Mouse (Mus musculus) adrenal gland, postnatal 36 days (tissue): ENCODE measurements around the gene Gm10271. TPM values are rescaled to one million over a fixed set of nuclear protein-coding genes. Genes with fewer than 3 reads are reported as not detected.

ENCODE experiments used
- total RNA-seq, 2 experiments: library from RNA; stranded (reverse); gene quantifications; 2 replicates each; pipeline ENCODE4 v1.2.3; 2021

Gm10271 gene
- total RNA-seq, 2 experiments from 2014 or later: not detected

Other genes starting within 250 kb of the Gm10271 start
- gene Myrfl, start 75.7 kb downstream of the Gm10271 start, total RNA-seq: under 1 TPM in 1 of 2 experiments, not detected in 1; 0.10 TPM
- 10 to 100 TPM; 35.4 to 51.5 TPM for gene Rab3ip, start 21.8 kb downstream of the Gm10271 start, total RNA-seq
- gene Best3, start 13.7 kb upstream of the Gm10271 start, total RNA-seq: under 1 TPM; 0.23 to 0.33 TPM
- not detected for gene Lrrc10, start 72.7 kb upstream of the Gm10271 start, total RNA-seq
- gene Cct2, start 91.2 kb upstream of the Gm10271 start, total RNA-seq: 100 to 1,000 TPM; 254 to 257 TPM
- gene Frs2, start 175.9 kb upstream of the Gm10271 start, total RNA-seq: 10 to 100 TPM; 26.5 to 28.4 TPM